Mouse (Mus musculus) cerebellum, adult 11-12 months (tissue): ENCODE measurements around the gene Vmn2r36.
"Not testable (repeated sequence)": the region's sequence is repeated elsewhere in the genome, so short reads cannot be mapped to it uniquely, and the experiment has no call there.

ENCODE experiments used
- DNase-seq: peaks from one replicate; pipeline ENCODE4 v3.0.0; 2022

Vmn2r36 gene

DNA sequence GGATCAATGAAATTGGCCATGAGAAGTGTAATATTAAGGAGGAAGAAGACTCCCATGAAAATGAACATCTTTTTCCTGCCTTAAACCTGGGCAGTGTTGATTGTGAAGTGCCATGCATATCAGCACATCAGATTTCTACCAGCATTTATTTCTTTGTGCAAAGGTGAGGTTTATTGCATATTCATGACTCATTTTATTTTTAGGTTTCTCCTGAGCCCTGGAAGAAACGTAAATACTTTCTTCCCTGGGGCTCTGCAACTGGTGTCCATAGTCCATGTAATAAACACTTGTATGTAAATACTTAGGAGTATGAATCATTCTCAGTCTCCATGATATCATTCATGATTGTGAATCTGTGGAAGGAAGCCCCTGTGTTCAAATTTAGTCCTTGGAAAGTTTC, at the start of gene Vmn2r36:
Gene Vmn2r36 (minus strand): TSS at position 101 of the 400 bp plus-strand sequence.
- not testable (repeated sequence) for DNase-seq
